In genomic region chr11:63767631-63768250, GRCm38 (mm10) we compare ENCODE assay signal across 14 mouse cellular contexts.
"Had no signal": no experiment of that assay in that cellular context is flagged by ENCODE, and none has a peak within 500 bp of the region (broad histone marks: within the 10 kb centered on the region; RNA-seq: fewer than 3 reads in every experiment).

No protein-coding gene starts in this region.

- H3K4me3 ChIP-seq: kidney, embryonic 15.5 days; limb, embryonic 10.5 days; midbrain, embryonic 12.5 days; neural tube, embryonic 13.5 days had no signal

- H3K27me3 ChIP-seq: kidney, embryonic 15.5 days; midbrain, embryonic 12.5 days; neural tube, embryonic 13.5 days had no signal

- ATAC-seq: hindbrain, postnatal 0 days; midbrain, embryonic 16.5 days had no signal

- H3K36me3 ChIP-seq: kidney, embryonic 15.5 days; limb, embryonic 10.5 days; midbrain, embryonic 12.5 days; neural tube, embryonic 13.5 days had no signal

- H3K9ac ChIP-seq: kidney, embryonic 15.5 days; liver, embryonic 14.5 days; midbrain, embryonic 12.5 days; neural tube, embryonic 13.5 days had no signal

- H3K4me1 ChIP-seq: kidney, embryonic 15.5 days; midbrain, embryonic 12.5 days; neural tube, embryonic 13.5 days had no signal

- H3K4me2 ChIP-seq: kidney, embryonic 15.5 days; midbrain, embryonic 12.5 days; neural tube, embryonic 13.5 days had no signal

- H3K9me3 ChIP-seq: kidney, embryonic 15.5 days; limb, embryonic 10.5 days had no signal

- H3K27ac ChIP-seq: hindbrain, postnatal 0 days; kidney, embryonic 15.5 days; limb, embryonic 10.5 days; liver, embryonic 14.5 days; midbrain, embryonic 12.5 days; neural tube, embryonic 13.5 days had no signal

- DNase-seq: kidney, adult 2 months; kidney, postnatal 14 days; retina, postnatal 1 day; right cerebral cortex, postnatal 4 days; spleen, adult 18-20 months; thymus, adult 2 months; thymus, postnatal 25 days had no signal
